Mouse (Mus musculus): ENCODE measurements around the gene Mplkip.

Mplkip gene

DNA sequence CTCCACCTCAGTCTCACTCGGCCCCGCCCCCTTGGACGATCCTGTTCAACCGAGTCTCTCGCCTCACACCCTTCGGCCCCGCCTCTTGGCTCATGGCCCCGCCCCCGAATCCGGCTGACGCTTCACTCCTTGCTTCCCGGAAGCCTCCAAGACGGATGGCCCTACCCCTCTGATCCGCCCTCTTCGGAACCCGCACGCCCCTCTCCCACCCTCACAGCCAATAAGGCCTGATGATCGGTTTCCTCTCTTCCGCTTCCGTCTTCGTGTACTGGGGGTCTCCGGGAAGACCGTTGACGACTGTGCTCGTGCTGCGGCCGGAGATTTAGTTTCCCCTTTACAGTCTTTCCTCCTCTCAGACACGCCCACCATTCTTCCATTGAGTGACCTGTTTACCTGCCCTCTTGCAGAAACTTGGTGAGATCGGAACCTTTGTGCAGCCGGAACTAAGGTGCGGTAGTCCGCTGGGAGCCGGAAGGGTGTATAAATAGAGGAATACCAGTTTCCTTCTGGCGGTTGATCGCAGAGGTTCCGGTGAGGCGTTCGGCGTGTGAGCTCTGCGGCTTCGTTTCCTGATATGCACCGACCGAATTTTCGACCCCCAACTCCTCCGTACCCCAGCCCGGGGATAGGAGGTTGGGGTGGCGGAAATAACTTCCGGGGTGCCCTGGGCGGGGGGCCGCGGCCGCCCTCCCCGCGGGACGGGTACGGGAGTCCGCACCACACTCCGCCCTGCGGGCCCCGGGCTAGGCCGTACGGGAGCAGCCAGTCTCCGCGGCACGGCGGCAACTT is at the start of gene Mplkip, which contains the start of gene Sugct:
Mplkip (plus strand) TSS at position 282 of the 789 bp plus-strand sequence.
Sugct (minus strand) TSS at position 643 of the 789 bp plus-strand sequence.
- DNase-seq (ENCODE audit: low spot score) = peak; percentile 100

DNA sequence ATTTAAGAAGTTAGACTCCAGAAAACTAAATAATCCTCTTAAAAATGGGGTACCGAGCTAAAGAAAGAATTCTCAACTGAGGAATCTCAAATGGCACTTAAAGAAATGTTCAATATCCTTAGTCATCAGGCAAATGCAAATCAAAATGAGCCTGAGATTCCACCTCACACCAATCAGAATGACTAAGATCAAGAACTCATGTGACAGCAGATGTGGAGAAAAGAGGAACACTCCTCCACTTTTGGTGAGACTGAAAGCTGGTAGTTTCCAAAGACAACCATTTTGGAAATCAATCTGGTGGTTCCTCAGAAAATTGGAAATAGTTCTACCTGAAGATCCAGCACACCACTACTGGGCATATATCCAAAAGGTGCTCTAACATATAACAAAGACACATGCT is 27.6 kb upstream of the Mplkip start:
- DNase-seq (ENCODE audit: low spot score) = no peak

DNA sequence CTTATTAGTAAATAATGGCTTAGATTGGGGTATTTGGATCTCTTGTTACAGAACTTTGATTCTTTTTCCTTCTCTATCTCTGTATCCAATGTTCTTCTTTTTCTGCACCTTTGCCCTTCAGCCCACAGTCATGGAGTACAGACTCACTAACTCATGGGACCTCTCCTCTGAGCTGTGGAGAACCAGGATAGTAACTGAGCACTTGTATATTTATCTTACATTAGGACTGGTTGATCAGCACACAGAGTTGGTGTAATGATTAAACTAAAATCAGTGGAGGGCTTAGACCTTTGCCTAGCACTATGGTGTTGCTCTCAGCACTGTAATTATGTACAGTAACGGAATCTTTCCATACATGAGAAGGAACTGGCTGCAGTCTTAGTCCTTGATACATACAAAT is 23.9 kb upstream of the Mplkip start:
- DNase-seq (ENCODE audit: low spot score) = no peak

DNA sequence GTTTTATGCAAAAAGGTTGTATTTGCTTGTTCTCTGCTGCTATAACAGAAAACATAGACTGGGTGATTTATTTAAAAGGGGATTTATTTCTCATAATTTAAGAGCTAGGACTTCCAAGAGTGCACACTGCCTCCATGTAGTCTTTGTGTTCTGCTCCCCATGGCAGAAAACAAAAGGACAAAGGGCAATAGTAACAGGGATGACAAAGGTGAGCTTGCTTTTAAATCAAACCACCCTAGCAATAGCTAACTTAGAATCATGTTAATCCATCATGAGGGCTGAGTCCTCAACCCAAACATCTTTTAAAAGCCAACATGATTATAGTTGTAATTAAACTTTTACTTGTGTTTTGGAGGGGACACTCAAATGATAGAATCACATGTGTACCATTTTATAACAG is 5.5 kb upstream of the Mplkip start:
- DNase-seq (ENCODE audit: low spot score) = no peak

DNA sequence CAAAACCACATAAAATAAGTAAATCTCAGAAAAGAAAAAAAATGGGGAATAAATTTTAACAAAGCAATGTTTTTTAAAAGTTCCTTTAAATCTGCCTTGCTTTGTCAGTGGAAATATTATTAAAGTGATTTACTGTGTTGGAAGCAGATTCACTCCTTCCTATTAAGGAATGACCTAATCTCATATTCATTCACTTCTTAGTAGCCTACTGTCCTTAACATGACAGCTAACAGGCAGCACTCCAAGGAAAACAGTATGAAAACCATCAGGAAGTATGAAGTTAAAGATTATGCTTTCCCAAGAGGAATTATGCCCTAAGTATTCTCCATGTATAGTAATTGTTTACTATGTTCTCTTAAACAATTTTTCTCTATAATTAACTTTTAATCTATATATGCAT is 4.3 kb upstream of the Mplkip start:
- DNase-seq (ENCODE audit: low spot score) = no peak

DNA sequence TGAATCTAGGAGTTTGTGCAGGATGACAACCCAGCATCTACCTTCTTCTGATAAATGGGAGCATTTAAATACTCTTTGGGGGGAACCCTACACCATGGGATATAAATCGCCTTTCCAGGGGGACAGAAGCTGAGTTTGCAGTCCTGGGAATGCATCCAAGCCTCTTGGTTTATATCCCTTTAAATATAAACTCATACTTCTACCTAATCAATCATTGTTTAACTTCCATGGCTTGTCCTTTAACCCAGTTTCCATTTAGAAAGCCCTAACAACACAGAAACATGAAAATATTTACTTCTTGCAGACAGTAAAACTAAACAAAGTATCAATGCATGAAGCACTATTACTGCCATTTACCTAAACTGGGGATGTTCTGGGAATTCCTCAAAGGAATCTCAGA is 3.6 kb upstream of the Mplkip start:
- no peak for DNase-seq (ENCODE audit: low spot score)

DNA sequence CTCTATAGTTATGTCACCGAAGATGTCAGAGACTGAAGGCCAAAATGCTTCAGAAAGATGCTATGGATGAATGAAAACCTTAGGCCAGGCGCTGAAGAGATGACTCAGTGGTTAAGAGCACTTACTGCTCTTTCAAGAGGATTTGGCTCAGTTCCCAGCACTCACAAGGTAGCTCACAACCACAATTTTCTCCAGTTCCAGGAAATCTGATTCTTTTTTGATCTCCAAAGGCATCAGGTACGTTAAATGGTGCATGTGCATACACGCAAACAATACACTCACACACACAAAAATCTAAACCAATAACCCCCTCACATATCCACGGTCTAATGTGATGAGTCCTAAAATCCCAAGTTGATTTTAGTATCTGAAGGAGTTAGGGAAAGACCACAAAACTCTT is 1.2 kb upstream of the Mplkip start:
- DNase-seq (ENCODE audit: low spot score) = no peak

DNA sequence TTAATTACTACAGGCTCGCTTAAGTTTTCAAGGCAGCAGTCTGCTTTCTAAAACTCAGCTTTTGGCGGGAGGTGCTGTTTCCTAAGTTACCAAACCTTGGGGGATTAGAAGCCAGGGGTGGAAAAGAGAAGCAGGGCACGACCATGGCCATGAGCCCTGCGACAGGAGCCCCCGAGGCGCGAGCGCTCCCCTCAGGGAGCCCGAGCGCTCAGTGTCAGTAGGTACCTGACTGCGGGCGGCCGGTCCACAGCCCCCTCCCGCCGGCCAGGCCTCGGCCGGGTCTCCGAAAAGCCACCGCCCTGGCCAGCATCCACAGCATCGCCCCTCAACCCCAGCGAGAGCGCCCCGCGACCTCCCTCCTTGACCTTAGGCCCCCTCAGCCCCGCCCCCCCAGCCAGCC is 578 bp upstream of the Mplkip start:
- no peak for DNase-seq (ENCODE audit: low spot score)

DNA sequence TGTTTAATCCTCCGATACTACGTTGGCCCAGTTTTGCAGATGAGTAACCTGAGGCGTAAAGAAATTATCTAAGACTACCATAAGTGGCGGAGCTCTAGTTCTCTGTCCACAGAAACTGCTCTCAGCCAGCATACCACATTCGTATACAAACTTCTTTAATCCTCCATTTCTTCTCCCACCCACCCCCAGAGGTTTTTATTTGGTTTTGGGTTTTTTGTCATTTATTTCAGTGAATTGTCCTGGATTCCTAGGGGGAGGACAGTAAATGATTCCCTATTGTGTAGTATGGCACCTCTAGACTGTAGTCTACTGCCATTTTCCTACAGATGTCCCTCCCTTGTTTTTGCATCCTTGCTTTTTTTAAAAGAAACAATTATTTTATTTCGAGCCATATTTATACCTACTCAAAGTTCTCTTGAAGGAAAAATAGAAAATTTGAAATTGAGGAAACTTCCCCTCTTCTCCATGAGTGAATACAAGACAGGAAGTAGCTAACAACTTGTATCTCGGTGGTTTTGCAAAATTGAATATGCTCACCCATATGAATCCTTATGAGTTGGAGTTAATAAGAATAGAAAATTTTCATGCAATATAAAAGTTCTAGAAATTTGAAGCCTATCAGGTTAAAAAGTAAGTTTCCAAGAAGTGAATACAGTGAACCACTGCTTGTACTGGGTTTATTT is 1.0 kb downstream of the Mplkip start:
- DNase-seq (ENCODE audit: low spot score) = no peak

DNA sequence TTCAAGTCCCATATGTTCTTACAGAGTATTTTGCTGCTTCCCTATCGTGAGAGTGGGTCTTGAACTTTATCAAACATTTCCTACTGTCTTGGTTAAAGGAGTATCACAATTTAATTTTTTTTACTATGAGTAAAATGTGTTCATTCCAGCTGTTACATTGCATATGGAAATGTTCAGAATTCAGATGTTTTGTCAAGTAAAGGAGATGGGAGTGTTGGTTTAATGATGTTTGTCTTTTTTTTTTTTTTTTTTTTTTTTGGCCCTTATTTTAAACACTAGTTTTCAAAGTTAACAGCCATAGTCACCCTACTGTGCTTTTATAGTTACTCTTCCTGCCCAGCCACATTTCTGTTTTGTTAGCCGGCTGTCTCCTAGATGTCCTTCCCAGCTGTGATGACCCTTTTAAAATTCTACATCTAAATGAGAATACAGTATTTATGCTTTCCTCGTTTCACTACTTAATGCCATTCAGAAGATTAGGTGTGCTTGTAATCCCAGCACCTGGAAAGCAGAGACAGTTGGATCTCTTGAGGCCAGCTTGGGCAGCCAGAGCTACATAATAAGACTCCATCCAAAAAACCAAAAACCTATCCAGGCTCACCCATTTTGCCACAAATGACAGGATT is 5.2 kb downstream of the Mplkip start:
- no peak for DNase-seq (ENCODE audit: low spot score)

DNA sequence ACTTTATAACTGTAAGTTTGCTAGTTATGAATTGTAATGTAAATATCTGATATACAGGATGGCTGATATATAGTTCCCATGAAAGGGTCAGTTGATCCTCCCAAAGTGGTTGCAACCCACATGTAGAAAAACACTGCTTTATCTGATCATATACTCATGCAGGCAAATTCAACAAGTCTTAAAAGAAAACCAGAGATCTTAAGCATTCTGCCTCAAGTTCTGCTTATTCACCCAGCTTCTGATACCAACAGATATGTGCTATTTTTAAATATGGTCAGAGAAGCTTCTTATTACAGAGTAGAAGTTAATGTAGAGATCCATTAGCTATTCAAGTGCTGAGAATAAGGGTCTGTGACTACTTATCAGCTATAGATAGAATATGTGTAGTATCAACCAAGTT is 6.3 kb downstream of the Mplkip start:
- DNase-seq (ENCODE audit: low spot score) = no peak

DNA sequence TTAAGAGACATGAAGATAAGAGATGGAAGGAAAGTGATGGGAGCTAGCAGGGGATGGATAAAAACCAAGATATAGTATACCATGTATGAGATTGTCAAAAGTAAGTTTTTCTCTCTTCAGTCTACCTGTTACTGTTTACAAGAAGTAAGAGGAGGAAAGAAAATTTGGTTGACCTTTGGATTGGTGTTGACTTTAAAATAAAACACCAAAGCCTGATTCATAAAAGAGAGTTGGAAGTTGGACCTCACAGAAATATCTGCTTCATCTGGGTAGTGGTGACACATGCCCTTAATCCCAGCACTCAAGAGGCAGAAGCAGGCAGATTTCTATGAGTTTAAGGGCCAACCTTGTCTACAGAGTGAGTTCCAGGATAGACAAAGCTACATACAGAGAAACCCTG is 7.3 kb downstream of the Mplkip start:
- DNase-seq (ENCODE audit: low spot score) = no peak

DNA sequence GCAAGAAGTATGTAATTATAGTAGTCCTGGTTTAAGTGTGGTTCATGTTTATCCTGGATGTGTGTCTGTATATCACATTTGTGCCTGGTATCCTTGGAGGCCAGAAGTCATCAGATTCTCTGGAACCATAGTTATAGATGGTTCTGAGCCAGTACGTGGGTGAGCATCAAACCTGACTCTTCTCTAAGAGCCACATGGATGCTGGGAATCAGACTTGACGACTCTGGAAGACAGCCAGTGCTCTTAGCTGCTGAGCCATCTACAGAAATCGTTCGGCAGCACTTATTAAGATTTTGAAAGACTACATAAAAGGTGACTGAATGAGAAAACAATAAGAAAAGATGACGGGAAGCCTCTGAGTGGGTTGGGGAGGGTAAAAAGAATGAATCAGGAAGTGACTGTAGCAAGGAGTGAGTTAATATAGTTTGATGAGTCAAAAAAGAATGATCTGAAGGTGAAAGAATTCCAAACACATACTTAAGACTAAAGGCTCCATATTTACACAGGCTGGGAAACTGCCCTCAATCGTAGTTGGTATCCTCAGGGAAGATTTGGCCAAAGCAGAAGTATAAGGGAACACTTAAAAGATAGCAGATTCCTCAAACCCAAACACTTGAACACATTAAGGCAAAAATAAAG is 10.3 kb downstream of the Mplkip start:
- no peak for DNase-seq (ENCODE audit: low spot score)

DNA sequence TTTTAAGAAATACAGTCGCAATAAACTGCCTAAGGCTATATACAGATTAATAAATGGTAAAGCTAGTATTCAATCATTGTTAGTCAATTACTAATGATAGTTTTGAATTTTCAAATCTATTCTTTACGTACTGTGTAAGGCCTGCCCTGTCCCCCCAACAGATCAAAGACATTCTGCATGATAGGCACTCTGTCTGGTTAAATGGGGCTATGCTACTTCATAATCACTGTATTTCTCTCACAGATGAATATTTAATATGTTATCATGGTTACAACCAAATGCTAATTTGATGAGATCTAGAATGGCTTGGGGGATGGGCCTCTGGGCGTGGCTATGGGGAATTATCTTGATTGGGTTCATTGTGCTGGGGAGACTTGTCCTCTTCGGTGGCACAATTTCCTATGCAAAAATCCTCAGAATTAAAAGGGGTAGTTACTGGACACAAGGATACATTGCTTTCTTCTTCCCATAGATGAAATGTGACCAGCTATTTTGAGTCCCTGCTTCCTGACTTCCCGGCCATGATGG is 13.9 kb downstream of the Mplkip start:
- DNase-seq (ENCODE audit: low spot score) = no peak

DNA sequence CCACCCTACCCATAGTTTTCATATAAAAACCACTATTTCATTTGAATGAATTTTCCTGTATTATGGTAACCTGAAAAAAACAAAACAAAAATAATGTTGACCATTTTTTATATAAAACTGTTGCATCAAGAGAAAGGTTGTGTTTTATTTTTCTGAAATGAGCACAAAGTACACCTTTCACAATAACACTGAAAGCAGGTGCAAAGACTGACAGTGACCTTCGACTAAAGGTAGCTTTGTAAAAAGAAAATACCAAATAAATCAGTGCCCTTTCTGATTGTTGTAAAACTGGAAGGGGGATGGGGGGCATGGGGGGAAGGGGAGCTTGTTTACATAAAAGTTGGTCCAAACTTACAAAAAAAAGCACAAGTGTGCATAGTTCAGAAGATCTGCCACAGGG is 22.4 kb downstream of the Mplkip start:
- no peak for DNase-seq (ENCODE audit: low spot score)

DNA sequence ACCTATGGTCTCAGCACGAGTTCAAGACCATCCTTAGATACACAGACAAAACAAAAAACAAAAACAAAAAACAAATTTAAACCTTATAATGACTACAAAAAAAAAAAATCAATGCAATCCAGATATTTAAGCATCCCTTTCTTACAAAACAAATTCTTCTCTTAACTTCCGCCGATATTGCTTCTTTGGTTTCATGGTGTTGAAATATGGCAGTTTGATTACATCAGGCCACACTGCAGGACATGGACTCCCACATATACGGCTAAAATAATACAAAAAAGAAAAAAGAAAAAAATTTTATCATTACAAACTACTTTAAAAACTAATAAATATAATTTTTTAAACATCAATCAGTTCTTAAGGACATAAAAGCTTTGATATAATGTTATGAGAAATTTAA is 32.9 kb downstream of the Mplkip start:
- DNase-seq (ENCODE audit: low spot score) = no peak

DNA sequence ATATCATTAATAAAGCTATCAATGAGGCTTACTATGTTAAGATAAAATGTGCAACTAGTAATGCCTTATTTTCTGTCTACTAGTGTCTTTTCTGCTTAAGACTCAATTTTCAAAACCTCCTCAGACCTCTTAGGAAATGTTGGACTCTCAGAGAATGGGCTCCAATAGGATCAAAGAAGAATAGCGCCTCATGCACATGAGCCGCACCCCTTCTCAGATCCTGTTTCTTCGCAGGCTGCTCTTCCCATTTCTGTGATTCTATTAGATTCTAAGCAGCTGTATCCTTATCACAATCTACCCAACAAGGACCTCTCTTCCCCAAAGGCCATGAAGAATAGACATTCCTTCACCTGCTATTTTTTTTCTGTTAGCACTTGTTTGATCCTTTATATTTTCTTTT is 33.8 kb downstream of the Mplkip start:
- DNase-seq (ENCODE audit: low spot score) = no peak

All from ovary, postnatal 14 days (tissue).